Mouse (Mus musculus) brown adipose tissue, adult 24 weeks (tissue): ENCODE data around the gene Zfp90. TPM values are rescaled to one million over a fixed set of nuclear protein-coding genes. Genes with fewer than 3 reads are reported as not detected.

ENCODE experiments used
- H3K27ac ChIP-seq: fragments of 200-500 bp; replicated peaks from 2 replicates; pipeline ENCODE4 v1.5.1; 2012; ENCODE audit warnings: low read depth, mild to moderate bottlenecking, low read length
- H3K4me1 ChIP-seq: fragments of 200-500 bp; 2 replicates; pipeline ENCODE4 v1.6.1; 2012; ENCODE audit warnings: low read length, mixed read lengths; ENCODE audit not compliant: control insufficient read depth, insufficient read depth, insufficient read length
- H3K4me3 ChIP-seq: fragments of 200-500 bp; 2 replicates; pipeline ENCODE4 v1.5.1; 2012; ENCODE audit warnings: low read depth, mild to moderate bottlenecking, low read length, moderate library complexity; ENCODE audit not compliant: insufficient read depth
- polyA plus RNA-seq: library from polyadenylated mRNA; stranded (reverse); fragments of >200 nt; gene quantifications from 2 replicates; pipeline ENCODE4 v1.2.4, GENCODE M21; 2012; ENCODE audit not compliant: missing spikeins, insufficient read depth, insufficient read length

Zfp90 gene
- 1.0 and 2.1 TPM in 2 replicates for polyA plus RNA-seq

- Histone ChIP-seq H3K4me3 (peak within 1 kb of the TSS; percentile 94), H3K4me1 (no peaks in the 10 kb centered on the region), H3K27ac (peak within 1 kb of the TSS; percentile 63)
Observed at GRCm38 (mm10) chr8:106415182-106415971, at the start of gene Zfp90. Gene Zfp90, plus strand, starts transcription at chr8:106415327.

GRCm38 (mm10) chr8:106368501-106368900 is 46.6 kb upstream of the Zfp90 start:
- Histone ChIP-seq H3K27ac (no peak overlapping the region), H3K4me1 (no peaks in the 10 kb centered on the region), H3K4me3 (no peak overlapping the region)

DNA sequence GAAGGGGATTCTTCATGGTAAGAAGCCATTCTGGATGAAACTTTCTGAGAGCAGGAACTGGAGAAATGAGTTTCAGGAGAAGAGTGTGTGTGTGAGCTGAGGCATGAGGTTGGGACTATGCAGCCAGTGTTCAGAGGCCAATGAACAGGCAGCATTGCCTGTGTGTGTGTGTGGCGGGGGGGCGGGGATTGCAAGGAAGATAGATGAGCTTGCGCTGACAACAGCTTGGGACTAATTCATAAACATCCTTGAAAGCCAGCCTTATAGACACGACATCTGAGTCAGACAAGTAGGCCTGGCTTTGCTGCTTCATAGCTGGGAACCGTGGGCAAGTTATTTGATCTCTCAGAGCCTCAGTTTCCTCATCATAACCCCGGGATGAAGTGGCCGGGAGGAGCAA is 46.1 kb upstream of the Zfp90 start:
- no peak overlapping the region for H3K27ac ChIP-seq
- H3K4me1 ChIP-seq, result no peaks in the 10 kb centered on the region

DNA sequence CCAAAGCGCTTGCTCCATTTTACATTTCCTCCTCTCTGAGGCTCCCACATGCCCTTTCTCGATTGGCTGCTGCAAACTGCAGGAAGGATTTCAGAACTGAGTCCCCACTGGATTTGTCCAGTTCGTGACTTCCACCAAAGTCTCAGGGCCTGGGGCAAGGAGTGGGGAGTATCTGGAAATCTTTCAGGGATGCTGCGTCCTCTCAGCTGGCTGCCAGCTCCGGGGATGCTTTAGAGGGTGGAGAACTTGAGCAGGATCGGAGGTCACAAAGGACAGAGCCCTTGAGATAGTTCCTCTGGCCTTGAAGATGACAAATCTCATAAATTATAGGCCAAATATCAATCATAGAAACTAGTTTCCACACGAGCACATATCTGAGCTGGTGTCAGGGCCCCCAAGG is 39.2 kb upstream of the Zfp90 start:
- H3K4me1 ChIP-seq, result no peaks in the 10 kb centered on the region; the same call in 1 of the 2 replicates
- H3K4me3 ChIP-seq, result no peak overlapping the region
- no peak overlapping the region for H3K27ac ChIP-seq

More for the DNA sequence above, 46.1 kb upstream of the Zfp90 start:
- H3K4me3 ChIP-seq, result no peak overlapping the region

DNA sequence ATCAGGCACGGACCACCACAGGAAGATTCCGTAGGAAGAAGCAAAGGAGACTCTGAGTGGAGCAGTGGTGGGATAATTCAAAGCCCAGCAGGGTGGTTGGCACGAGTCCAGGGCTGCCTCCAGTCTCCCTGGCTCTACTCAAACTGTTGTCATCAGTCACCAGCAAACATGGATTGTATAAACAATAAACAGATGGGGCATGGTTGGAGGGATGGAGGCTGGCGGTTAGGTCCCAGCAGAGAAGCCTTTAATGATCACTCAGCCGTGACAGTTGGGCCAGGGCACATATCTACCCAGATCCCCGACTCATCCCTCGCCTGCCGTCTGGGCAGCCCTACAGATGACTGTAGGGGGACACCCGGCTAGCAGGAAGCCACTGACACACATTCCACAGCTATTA is 38.3 kb upstream of the Zfp90 start:
- no peak overlapping the region for H3K27ac ChIP-seq
- no peaks in the 10 kb centered on the region; the same call in 1 of the 2 replicates for H3K4me1 ChIP-seq
- H3K4me3 ChIP-seq, result no peak overlapping the region

- Histone ChIP-seq H3K27ac (no peak overlapping the region), H3K4me3 (no peak overlapping the region), H3K4me1 (no peaks in the 10 kb centered on the region; the same call in 1 of the 2 replicates)
Observed at GRCm38 (mm10) chr8:106378501-106379048, 36.6 kb upstream of the Zfp90 start.

DNA sequence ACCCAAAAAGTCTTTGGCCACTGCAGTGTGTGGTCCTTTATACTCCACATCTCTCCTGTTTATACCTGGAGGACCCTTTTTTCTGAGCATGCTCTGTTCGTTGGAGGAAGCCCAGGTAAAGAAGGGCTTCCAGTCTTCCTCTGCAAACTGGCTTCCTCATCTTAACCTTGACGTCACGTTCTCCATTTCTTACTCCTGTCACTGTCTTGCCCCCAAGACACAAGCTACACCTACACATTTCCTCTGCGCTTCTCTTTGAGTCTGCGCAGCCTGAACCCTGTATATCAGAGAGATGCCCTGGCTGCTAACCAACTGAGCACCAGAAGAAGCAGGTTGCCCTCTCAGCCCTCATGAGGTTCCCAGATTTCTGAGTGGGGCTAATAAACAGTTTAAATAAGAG is 35.8 kb upstream of the Zfp90 start:
- H3K27ac ChIP-seq, result no peak overlapping the region
- H3K4me3 ChIP-seq, result no peak overlapping the region
- no peaks in the 10 kb centered on the region; the same call in 1 of the 2 replicates for H3K4me1 ChIP-seq

DNA sequence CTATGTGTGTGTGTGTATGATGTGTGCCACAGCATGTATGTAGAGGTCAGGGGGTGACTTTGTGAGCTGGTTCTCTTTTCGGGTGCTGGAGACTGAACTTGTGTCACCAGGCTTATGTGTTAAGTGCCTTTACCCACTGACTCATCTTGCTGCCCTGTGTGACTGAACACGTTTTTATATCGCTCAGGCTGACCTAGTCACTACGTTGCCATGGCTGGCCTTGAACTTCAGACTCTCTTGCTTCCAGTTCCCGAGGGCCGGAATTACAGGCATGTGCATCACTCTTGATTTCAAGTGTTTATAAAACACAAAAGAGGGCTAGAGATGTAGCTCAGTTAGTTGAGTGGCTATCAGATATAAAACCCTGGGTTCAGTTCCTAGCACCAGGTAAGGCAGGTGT is 34.1 kb upstream of the Zfp90 start:
- no peaks in the 10 kb centered on the region; the same call in 1 of the 2 replicates for H3K4me1 ChIP-seq
- no peak overlapping the region for H3K4me3 ChIP-seq
- no peak overlapping the region for H3K27ac ChIP-seq

DNA sequence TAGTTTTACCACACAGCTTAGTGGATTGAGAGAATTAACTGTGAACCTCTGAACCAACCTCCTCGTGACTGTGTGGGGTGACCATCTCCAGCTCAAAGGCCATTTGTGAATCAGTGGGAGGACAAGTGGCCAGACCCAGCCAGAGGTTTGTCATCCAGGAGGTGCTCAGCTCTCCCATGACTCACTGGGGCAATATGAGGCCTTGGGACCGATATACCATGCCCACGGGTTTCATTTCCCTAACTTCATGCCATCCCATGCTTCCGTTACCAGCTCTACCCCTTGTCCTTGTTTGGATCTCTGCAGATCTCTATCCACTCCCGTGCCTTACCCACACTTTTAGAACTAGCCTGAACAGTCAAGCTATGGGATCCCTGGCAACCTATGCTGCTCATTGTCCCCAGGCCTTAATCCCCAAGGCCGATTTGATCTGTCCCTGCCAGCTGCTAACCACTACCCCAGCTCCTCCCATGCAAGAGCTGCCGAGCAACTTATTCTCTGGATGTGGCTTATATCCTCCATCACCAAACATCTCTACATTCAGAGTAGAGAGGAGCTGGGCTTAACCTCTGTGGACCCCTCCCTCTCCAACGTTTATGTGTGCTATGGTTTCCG is 27.2 kb upstream of the Zfp90 start:
- Histone ChIP-seq H3K27ac (peak overlapping the region; percentile 41; the same call in 1 of the 2 replicates), H3K4me3 (no peak overlapping the region), H3K4me1 (no peaks in the 10 kb centered on the region)

DNA sequence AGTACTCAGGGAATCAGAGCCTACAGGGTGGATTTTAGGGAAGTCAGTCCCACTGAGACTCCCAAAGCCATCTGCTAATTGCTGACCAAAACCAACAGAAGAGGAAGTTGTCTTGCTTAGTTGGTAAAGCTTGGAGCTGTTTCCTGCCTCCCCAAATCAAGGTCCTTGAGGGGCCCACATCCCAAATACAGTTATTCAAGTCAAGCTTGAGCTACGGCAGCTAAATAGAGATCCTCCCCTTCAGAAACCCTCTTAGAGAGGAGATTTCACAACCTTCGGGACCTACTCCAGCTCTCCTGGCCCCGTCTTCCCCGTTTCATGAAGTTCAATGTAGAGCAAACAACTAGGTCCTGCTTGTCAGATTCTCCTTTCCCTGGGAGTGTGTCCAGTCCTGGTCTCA is 20.6 kb upstream of the Zfp90 start:
- H3K27ac ChIP-seq, result peak overlapping the region; percentile 15; the same call in 1 of the 2 replicates

GRCm38 (mm10) chr8:106399694-106400093 is 15.4 kb upstream of the Zfp90 start:
- Histone ChIP-seq H3K27ac (peak overlapping the region; percentile 46; the same call in 1 of the 2 replicates), H3K4me3 (no peak overlapping the region), H3K4me1 (peaks cover 4% of the 10 kb centered on the region; the same call in 1 of the 2 replicates)

More for the DNA sequence above, 20.6 kb upstream of the Zfp90 start:
- no peaks in the 10 kb centered on the region for H3K4me1 ChIP-seq
- no peak overlapping the region for H3K4me3 ChIP-seq

GRCm38 (mm10) chr8:106400181-106400580 is 14.9 kb upstream of the Zfp90 start:
- peaks cover 6% of the 10 kb centered on the region for H3K4me1 ChIP-seq
- peak overlapping the region; percentile 46; the same call in 1 of the 2 replicates for H3K27ac ChIP-seq
- no peak overlapping the region for H3K4me3 ChIP-seq

DNA sequence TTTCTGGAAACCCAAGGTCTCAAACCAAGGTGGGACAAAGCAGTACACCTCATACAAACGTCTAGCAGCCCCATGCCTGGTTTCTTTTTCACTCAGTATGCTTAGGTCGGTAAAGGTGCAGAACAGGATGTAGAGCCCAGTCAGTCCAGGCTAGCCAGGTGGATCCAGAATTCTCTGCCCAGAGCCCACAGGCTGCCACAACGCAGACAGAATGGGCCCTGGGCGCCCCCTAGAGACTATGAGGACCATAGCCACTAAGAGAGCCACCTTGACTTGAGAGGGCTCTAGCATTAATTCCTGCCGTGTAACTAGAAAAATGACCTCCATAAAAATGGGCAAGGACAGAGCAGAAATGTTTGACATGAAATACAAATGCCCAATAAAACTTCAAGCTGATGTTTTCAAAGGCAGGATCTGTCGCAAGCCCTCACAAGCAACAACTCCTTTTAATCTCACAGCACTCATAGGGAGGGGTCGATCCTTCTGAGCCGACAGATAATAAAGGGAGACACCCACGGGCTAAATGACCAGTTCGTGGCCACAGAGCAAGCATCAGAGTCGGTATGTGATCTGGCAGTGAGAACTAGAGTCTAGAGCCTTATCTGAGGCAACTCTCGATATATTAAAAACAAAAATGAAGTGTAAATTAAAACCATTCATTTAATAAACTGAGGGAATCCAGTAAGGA is 11.7 kb upstream of the Zfp90 start:
- H3K4me3 ChIP-seq, result no peak overlapping the region
- peaks cover 8% of the 10 kb centered on the region for H3K4me1 ChIP-seq
- H3K27ac ChIP-seq, result no peak overlapping the region

DNA sequence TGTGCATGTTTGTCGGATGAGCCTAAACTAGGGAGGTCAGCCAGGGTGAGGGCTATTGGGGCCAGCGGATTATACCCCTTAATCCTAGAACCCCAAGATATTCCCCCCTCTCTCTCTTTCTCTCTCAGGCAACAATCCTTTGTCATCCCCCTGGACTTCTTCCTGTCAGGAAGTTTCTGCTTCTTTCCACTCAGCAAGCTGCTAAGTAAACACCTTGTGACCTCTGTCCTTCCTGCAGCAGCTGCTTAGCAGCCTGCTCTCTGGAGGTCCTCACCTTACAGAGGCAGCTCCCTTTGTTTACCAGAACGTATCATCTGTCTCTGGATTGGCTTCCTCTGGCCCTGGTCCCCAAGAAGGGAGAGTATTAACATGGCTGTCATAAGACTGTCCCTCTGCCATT is 10.3 kb upstream of the Zfp90 start:
- H3K27ac ChIP-seq, result no peak overlapping the region
- H3K4me1 ChIP-seq, result peaks cover 8% of the 10 kb centered on the region
- H3K4me3 ChIP-seq, result no peak overlapping the region

GRCm38 (mm10) chr8:106405810-106406209 is 9.3 kb upstream of the Zfp90 start:
- H3K27ac ChIP-seq, result no peak overlapping the region
- peaks cover 5% of the 10 kb centered on the region; the same call in 1 of the 2 replicates for H3K4me1 ChIP-seq
- no peak overlapping the region for H3K4me3 ChIP-seq
